ENCODE assay signal across 32 mouse cellular contexts in the genomic region with DNA sequence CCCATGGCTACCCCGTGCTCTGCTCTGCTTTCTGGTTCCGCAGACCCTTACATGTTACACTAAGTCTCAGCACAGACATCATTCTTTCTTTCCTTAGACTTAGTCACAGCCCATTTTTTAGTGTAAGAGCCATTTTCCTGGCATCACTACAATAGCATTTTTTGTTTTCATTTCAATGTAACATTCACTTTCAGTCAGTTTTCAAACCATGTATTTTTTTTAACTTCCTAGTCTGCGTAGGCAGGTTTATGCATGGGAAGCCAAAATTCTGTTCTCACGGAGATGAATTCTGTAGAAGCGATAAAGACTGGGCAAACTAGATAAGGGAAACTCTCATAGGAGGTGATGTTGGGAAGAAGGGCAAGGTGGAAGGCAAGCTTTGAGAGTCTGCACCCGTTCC. TPM values are rescaled to one million over a fixed set of nuclear protein-coding genes. Genes with fewer than 3 reads are reported as not detected.
DNase-seq lines count a peak whose midpoint lies in the region; ATAC-seq and TF ChIP-seq lines count a peak whose summit lies in the region.
"Had no signal": no experiment of that assay in that cellular context is flagged by ENCODE, and none has a peak within 500 bp of the region (broad histone marks: within the 10 kb centered on the region; RNA-seq: fewer than 3 reads in every experiment).

No protein-coding gene starts in this region.

- no peak for DNase-seq in heart, postnatal 4 days
- peak; percentile 52 for DNase-seq in lung, embryonic 14.5 days
- no peak for DNase-seq in lung, postnatal 36 days
- DNase-seq in testis, postnatal 10 days (ENCODE audit: low spot score), result no peak
- DNase-seq in T-cell, adult 2 months (ENCODE audit: low spot score), result no peak
- DNase-seq: adrenal gland, postnatal 25 days; cerebellum, adult 11 months; cerebellum, adult 2 months; cerebellum, adult 9-11 months; cerebellum, postnatal 25 days; forebrain, postnatal 0 days; gastrocnemius, postnatal 10 days; gastrocnemius, postnatal 36 days; kidney, adult 11 months had no signal

- no peak overlapping the region for H3K4me2 ChIP-seq in heart, embryonic 13.5 days
- no peak overlapping the region for H3K4me2 ChIP-seq in lung, embryonic 14.5 days
- H3K4me2 ChIP-seq: embryonic facial prominence, embryonic 12.5 days; embryonic facial prominence, embryonic 15.5 days; hindbrain, embryonic 13.5 days; intestine, embryonic 15.5 days had no signal

- no peaks in the 10 kb centered on the region for H3K36me3 ChIP-seq in heart, embryonic 13.5 days
- H3K36me3 ChIP-seq in lung, embryonic 14.5 days (ENCODE audit: insufficient read depth), result no peaks in the 10 kb centered on the region
- no peaks in the 10 kb centered on the region for H3K36me3 ChIP-seq in testis, adult 2 months (ENCODE audit: control insufficient read depth, insufficient read depth, low read length)
- H3K36me3 ChIP-seq: embryonic facial prominence, embryonic 12.5 days; embryonic facial prominence, embryonic 15.5 days; hindbrain, embryonic 10.5 days; hindbrain, embryonic 13.5 days; intestine, embryonic 15.5 days had no signal

- WGBS in heart, embryonic 13.5 days, result 70% methylated on average over 6 of the region's 6 CpGs
- 59% methylated on average over 6 of the region's 6 CpGs for WGBS in lung, embryonic 14.5 days

- no peak overlapping the region for H3K4me3 ChIP-seq in heart, embryonic 13.5 days
- H3K4me3 ChIP-seq in lung, embryonic 14.5 days (ENCODE audit: low read depth, low read length), result no peak overlapping the region
- no peak overlapping the region for H3K4me3 ChIP-seq in testis, adult 2 months (ENCODE audit: control insufficient read depth, low read depth, low read length)
- H3K4me3 ChIP-seq: embryonic facial prominence, embryonic 12.5 days; embryonic facial prominence, embryonic 15.5 days; hindbrain, embryonic 10.5 days; hindbrain, embryonic 13.5 days; intestine, embryonic 15.5 days had no signal

- no peaks in the 10 kb centered on the region for H3K9me3 ChIP-seq in heart, embryonic 13.5 days
- H3K9me3 ChIP-seq in lung, embryonic 14.5 days (ENCODE audit: low read depth, low read length), result no peaks in the 10 kb centered on the region
- H3K9me3 ChIP-seq: embryonic facial prominence, embryonic 12.5 days; embryonic facial prominence, embryonic 15.5 days; hindbrain, embryonic 10.5 days; hindbrain, embryonic 13.5 days; intestine, embryonic 15.5 days had no signal

- no peaks in the 10 kb centered on the region for H3K27me3 ChIP-seq in heart, embryonic 13.5 days (replicated peaks)
- no peaks in the 10 kb centered on the region for H3K27me3 ChIP-seq in lung, embryonic 14.5 days (ENCODE audit: insufficient read depth, low read length)
- H3K27me3 ChIP-seq in testis, adult 2 months (ENCODE audit: control insufficient read depth, insufficient read depth, low read length), result no peaks in the 10 kb centered on the region
- H3K27me3 ChIP-seq: embryonic facial prominence, embryonic 12.5 days; embryonic facial prominence, embryonic 15.5 days; hindbrain, embryonic 13.5 days; intestine, embryonic 15.5 days had no signal

- TF ChIP-seq CTCF in lung, embryonic 14.5 days (IDR thresholded peaks at IDR 0.05; ENCODE audit: low read depth), result no peak
- TF ChIP-seq CTCF in testis, adult 2 months (IDR thresholded peaks at IDR 0.05; ENCODE audit: control insufficient read depth, insufficient read depth, insufficient replicate concordance, low read depth, low read length), result no peak

- H3K9ac ChIP-seq in heart, embryonic 13.5 days, result no peak overlapping the region
- H3K9ac ChIP-seq in lung, embryonic 14.5 days, result no peak overlapping the region
- H3K9ac ChIP-seq: embryonic facial prominence, embryonic 12.5 days; embryonic facial prominence, embryonic 15.5 days; forebrain, postnatal 0 days; hindbrain, embryonic 13.5 days; intestine, embryonic 15.5 days had no signal

- TF ChIP-seq POLR2A in testis, adult 2 months (IDR thresholded peaks at IDR 0.05; ENCODE audit: control insufficient read depth, low read depth, low read length), result no peak

- peaks cover 35% of the 10 kb centered on the region for H3K4me1 ChIP-seq in heart, embryonic 13.5 days
- H3K4me1 ChIP-seq in lung, embryonic 14.5 days (ENCODE audit: insufficient read depth), result 0 out of 2 replicates have a peak, but pooled peaks cover 6% of the 10 kb centered on the region
- no peaks in the 10 kb centered on the region for H3K4me1 ChIP-seq in testis, adult 2 months (ENCODE audit: control insufficient read depth, insufficient read depth, low read length)
- H3K4me1 ChIP-seq: hindbrain, embryonic 10.5 days; hindbrain, embryonic 13.5 days had no signal

- H3K27ac ChIP-seq in heart, embryonic 13.5 days (replicated peaks), result peak overlapping the region; percentile 59
- H3K27ac ChIP-seq in lung, embryonic 14.5 days (ENCODE audit: low read depth), result peak overlapping the region; percentile 47; the same call in 1 of the 2 replicates
- H3K27ac ChIP-seq in testis, adult 2 months (ENCODE audit: control insufficient read depth, insufficient read depth, low read depth, low read length), result peak overlapping the region; percentile 48; the same call in 1 of the 2 replicates
- H3K27ac ChIP-seq: embryonic facial prominence, embryonic 12.5 days; embryonic facial prominence, embryonic 15.5 days; hindbrain, embryonic 10.5 days; hindbrain, embryonic 13.5 days; intestine, embryonic 15.5 days had no signal

- no peak for ATAC-seq in heart, embryonic 13.5 days (ENCODE audit: extremely low read depth, insufficient number of reproducible peaks, low FRiP score, low TSS enrichment)
- ATAC-seq in lung, embryonic 14.5 days (ENCODE audit: insufficient read depth), result no peak
- ATAC-seq: activated CD4-positive, CD25-positive, alpha-beta regulatory T cell, adult 4 months; CD4-positive, CD25-positive, alpha-beta regulatory T cell, adult 4 months; forebrain, embryonic 14.5 days; forebrain, postnatal 0 days; hindbrain, embryonic 16.5 days; intestine, embryonic 15.5 days had no signal

RNA-seq across cellular contexts. Expression of gene Mgp, which starts 13.9 kb away (rescaled TPM):
- 290 and 310 TPM in 2 replicates for polyA plus RNA-seq in heart, embryonic 13.5 days (2015; fragmentation: Nextera tagmentation; extraction: Ambion mirVana)
- 100 to 1,000 TPM; 188 to 201 TPM for total RNA-seq in heart, postnatal 4 days (2021)
- 768 and 894 TPM in 2 replicates for polyA plus RNA-seq in lung, embryonic 14.5 days (2014; fragmentation: Nextera tagmentation; extraction: Ambion mirVana)
- polyA plus RNA-seq in testis, adult 2 months (2012; rRNA removed), result 51.0 and 80.5 TPM in 2 replicates
- total RNA-seq: common myeloid progenitor, adult 5-6 weeks; granulocyte monocyte progenitor cell, adult 5-6 weeks; MEL had no signal
- polyA plus RNA-seq: activated CD4-positive, CD25-positive, alpha-beta regulatory T cell, adult 4 months; CD4-positive, CD25-positive, alpha-beta regulatory T cell, adult 4 months had no signal

RNA-seq across cellular contexts. Expression of gene Art4, which starts 32.0 kb away (rescaled TPM):
- polyA plus RNA-seq in heart, embryonic 13.5 days (2015; fragmentation: Nextera tagmentation; extraction: Ambion mirVana), result 13.3 and 15.6 TPM in 2 replicates
- 10 to 100 TPM in 1 of 2 experiments, 1 to 10 TPM in 1; 7.0 to 10.5 TPM for total RNA-seq in heart, postnatal 4 days (2021)
- polyA plus RNA-seq in lung, embryonic 14.5 days (2014; fragmentation: Nextera tagmentation; extraction: Ambion mirVana), result 3.3 and 3.6 TPM in 2 replicates
- polyA plus RNA-seq in testis, adult 2 months (2012; rRNA removed), result 0.96 and 1.0 TPM in 2 replicates
- total RNA-seq: forebrain, postnatal 0 days; gastrocnemius, adult 18-20 months had no signal
- polyA plus RNA-seq: C2C12; forebrain, embryonic 14.5 days had no signal

RNA-seq across cellular contexts. Expression of gene Erp27, which starts 32.4 kb away (rescaled TPM):
- 0.80 and 0.96 TPM in 2 replicates for polyA plus RNA-seq in heart, embryonic 13.5 days (2015; fragmentation: Nextera tagmentation; extraction: Ambion mirVana)
- under 1 TPM in 1 of 2 experiments, not detected in 1; 0.20 TPM for total RNA-seq in heart, postnatal 4 days (2021)
- polyA plus RNA-seq in lung, embryonic 14.5 days (2014; fragmentation: Nextera tagmentation; extraction: Ambion mirVana), result 1.1 TPM in 2 replicates
- 0.09 TPM in 1 of 2 replicates, not detected in the other for polyA plus RNA-seq in testis, adult 2 months (2012; rRNA removed)
- total RNA-seq: adrenal gland, postnatal 25 days; gastrocnemius, adult 18-20 months; gastrocnemius, postnatal 36 days; heart, postnatal 25 days; MEL had no signal
- polyA plus RNA-seq: forebrain, embryonic 11.5 days; hindbrain, embryonic 10.5 days; hindbrain, embryonic 13.5 days had no signal

RNA-seq across cellular contexts. Expression of gene Pde6h, which starts 34.1 kb away (rescaled TPM):
- polyA plus RNA-seq in heart, embryonic 13.5 days (2015; fragmentation: Nextera tagmentation; extraction: Ambion mirVana), result 0.36 TPM in 1 of 2 replicates, not detected in the other
- total RNA-seq in heart, postnatal 4 days (2021), result not detected
- not detected in 2 replicates for polyA plus RNA-seq in lung, embryonic 14.5 days (2014; fragmentation: Nextera tagmentation; extraction: Ambion mirVana)
- 2.2 and 6.5 TPM in 2 replicates for polyA plus RNA-seq in testis, adult 2 months (2012; rRNA removed)
- total RNA-seq: common myeloid progenitor, adult 5-6 weeks; gastrocnemius, adult 18-20 months; gastrocnemius, postnatal 10 days; gastrocnemius, postnatal 36 days; granulocyte monocyte progenitor cell, adult 5-6 weeks; heart, postnatal 25 days; MEL had no signal
- polyA plus RNA-seq: embryonic facial prominence, embryonic 12.5 days; embryonic facial prominence, embryonic 15.5 days; forebrain, embryonic 11.5 days; forebrain, embryonic 14.5 days; hindbrain, embryonic 10.5 days; hindbrain, embryonic 13.5 days; intestine, embryonic 15.5 days had no signal

RNA-seq across cellular contexts. Expression of gene Arhgdib, which starts 52.1 kb away (rescaled TPM):
- 85.1 and 86.5 TPM in 2 replicates for polyA plus RNA-seq in heart, embryonic 13.5 days (2015; fragmentation: Nextera tagmentation; extraction: Ambion mirVana)
- total RNA-seq in heart, postnatal 4 days (2021), result 10 to 100 TPM; 33.6 to 39.4 TPM
- polyA plus RNA-seq in lung, embryonic 14.5 days (2014; fragmentation: Nextera tagmentation; extraction: Ambion mirVana), result 71.9 and 72.6 TPM in 2 replicates
- polyA plus RNA-seq in testis, adult 2 months (2012; rRNA removed), result 5.4 and 5.8 TPM in 2 replicates
